Mouse (Mus musculus): ENCODE data around the gene 4930415O20Rik. TPM values are rescaled to one million over a fixed set of nuclear protein-coding genes. Genes with fewer than 3 reads are reported as not detected.
A peak's percentile ranks its signal among the peaks of the same experiment; 100 is the strongest.

Gene 4930415O20Rik
- total and polyA plus RNA-seq, 2 experiments from 2014 or later: not detected

GRCm38 (mm10) chr15:98543341-98543740 is 27.5 kb upstream of the 4930415O20Rik start:
- Histone ChIP-seq H3K27ac (no peak overlapping the region), H3K9me3 (ENCODE audit: low read length) (no peaks in the 10 kb centered on the region), H3K4me3 (ENCODE audit: low read length) (no peak overlapping the region), H3K4me1 (ENCODE audit: insufficient read depth, low read length) (no peaks in the 10 kb centered on the region), H3K4me2 (ENCODE audit: low read depth, low read length) (no peak overlapping the region), H3K9ac (replicated peaks; ENCODE audit: low read length) (no peak overlapping the region), H3K36me3 (ENCODE audit: insufficient read depth, low read length) (peaks cover 49% of the 10 kb centered on the region), H3K27me3 (ENCODE audit: insufficient read depth, low read length) (no peaks in the 10 kb centered on the region)
- ATAC-seq: no peak
- 87% methylated on average over 4 of the region's 4 CpGs for WGBS
- TF ChIP-seq CTCF (IDR thresholded peaks at IDR 0.05; ENCODE audit: low read depth): no peak
- no peak for DNase-seq (ENCODE audit: low spot score)

GRCm38 (mm10) chr15:98545151-98545550 is 25.7 kb upstream of the 4930415O20Rik start:
- Histone ChIP-seq H3K9me3 (ENCODE audit: low read length) (no peaks in the 10 kb centered on the region), H3K4me2 (ENCODE audit: low read depth, low read length) (no peak overlapping the region), H3K4me1 (ENCODE audit: insufficient read depth, low read length) (no peaks in the 10 kb centered on the region), H3K36me3 (ENCODE audit: insufficient read depth, low read length) (peaks cover 47% of the 10 kb centered on the region), H3K27me3 (ENCODE audit: insufficient read depth, low read length) (no peaks in the 10 kb centered on the region), H3K4me3 (ENCODE audit: low read length) (no peak overlapping the region), H3K9ac (replicated peaks; ENCODE audit: low read length) (no peak overlapping the region), H3K27ac (no peak overlapping the region)
- ATAC-seq: no peak
- no peak for DNase-seq (ENCODE audit: low spot score)
- 95% methylated on average over 3 of the region's 3 CpGs for WGBS
- TF ChIP-seq CTCF (IDR thresholded peaks at IDR 0.05; ENCODE audit: low read depth): no peak

DNA sequence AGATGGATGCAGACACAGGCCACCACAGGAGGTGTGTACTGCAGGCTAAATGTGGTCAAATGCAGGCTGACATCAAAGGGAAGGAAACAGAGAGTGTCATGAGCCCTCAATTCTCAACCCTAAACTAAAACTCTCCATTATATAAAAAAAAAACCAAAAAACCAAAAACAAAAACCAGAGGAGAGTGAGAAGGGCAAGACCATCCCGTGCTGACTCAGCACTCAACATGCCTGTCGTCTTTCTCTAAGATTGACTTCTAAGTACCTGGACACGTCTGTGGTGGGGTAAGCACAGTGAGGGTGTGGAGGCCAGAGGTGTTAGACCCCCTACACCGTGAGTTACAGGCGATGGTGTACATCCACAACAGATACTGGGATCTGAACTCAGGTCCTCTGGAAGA is 24.0 kb upstream of the 4930415O20Rik start:
- Histone ChIP-seq H3K4me1 (ENCODE audit: insufficient read depth, low read length) (no peaks in the 10 kb centered on the region), H3K27ac (no peak overlapping the region), H3K4me3 (ENCODE audit: low read length) (no peak overlapping the region), H3K9ac (replicated peaks; ENCODE audit: low read length) (no peak overlapping the region), H3K27me3 (ENCODE audit: insufficient read depth, low read length) (no peaks in the 10 kb centered on the region), H3K9me3 (ENCODE audit: low read length) (no peaks in the 10 kb centered on the region), H3K4me2 (ENCODE audit: low read depth, low read length) (no peak overlapping the region), H3K36me3 (ENCODE audit: insufficient read depth, low read length) (peaks cover 55% of the 10 kb centered on the region)
- ATAC-seq (no peak), DNase-seq (ENCODE audit: low spot score) (no peak)
- WGBS: 91% methylated on average over 5 of the region's 5 CpGs
- no peak for TF ChIP-seq CTCF (IDR thresholded peaks at IDR 0.05; ENCODE audit: low read depth)

- WGBS: 89% methylated on average over 2 of the region's 2 CpGs
- peaks cover 24% of the 10 kb centered on the region for H3K36me3 ChIP-seq (ENCODE audit: insufficient read depth, low read length)
- DNase-seq (ENCODE audit: low spot score): no peak
- H3K9me3 ChIP-seq (ENCODE audit: low read length): no peaks in the 10 kb centered on the region
- no peak overlapping the region for H3K27ac ChIP-seq
- ATAC-seq: no peak
- no peak overlapping the region for H3K4me3 ChIP-seq (ENCODE audit: low read length)
- no peak for TF ChIP-seq CTCF (IDR thresholded peaks at IDR 0.05; ENCODE audit: low read depth)
- no peaks in the 10 kb centered on the region for H3K4me1 ChIP-seq (ENCODE audit: insufficient read depth, low read length)
- H3K9ac ChIP-seq (replicated peaks; ENCODE audit: low read length): no peak overlapping the region
- H3K4me2 ChIP-seq (ENCODE audit: low read depth, low read length): no peak overlapping the region
- no peaks in the 10 kb centered on the region for H3K27me3 ChIP-seq (ENCODE audit: insufficient read depth, low read length)
Observed at GRCm38 (mm10) chr15:98552758-98553157, 18.0 kb upstream of the 4930415O20Rik start.

- WGBS: 83% methylated on average over 4 of the region's 4 CpGs
- Histone ChIP-seq H3K4me1 (ENCODE audit: insufficient read depth, low read length) (no peaks in the 10 kb centered on the region), H3K27me3 (ENCODE audit: insufficient read depth, low read length) (no peaks in the 10 kb centered on the region), H3K4me2 (ENCODE audit: low read depth, low read length) (no peak overlapping the region), H3K9me3 (ENCODE audit: low read length) (no peaks in the 10 kb centered on the region), H3K9ac (replicated peaks; ENCODE audit: low read length) (no peak overlapping the region), H3K27ac (no peak overlapping the region), H3K36me3 (ENCODE audit: insufficient read depth, low read length) (peaks cover 21% of the 10 kb centered on the region), H3K4me3 (ENCODE audit: low read length) (no peak overlapping the region)
- DNase-seq (ENCODE audit: low spot score) (no peak), ATAC-seq (no peak)
- no peak for TF ChIP-seq CTCF (IDR thresholded peaks at IDR 0.05; ENCODE audit: low read depth)
Observed at GRCm38 (mm10) chr15:98555881-98556280, 14.9 kb upstream of the 4930415O20Rik start.

DNA sequence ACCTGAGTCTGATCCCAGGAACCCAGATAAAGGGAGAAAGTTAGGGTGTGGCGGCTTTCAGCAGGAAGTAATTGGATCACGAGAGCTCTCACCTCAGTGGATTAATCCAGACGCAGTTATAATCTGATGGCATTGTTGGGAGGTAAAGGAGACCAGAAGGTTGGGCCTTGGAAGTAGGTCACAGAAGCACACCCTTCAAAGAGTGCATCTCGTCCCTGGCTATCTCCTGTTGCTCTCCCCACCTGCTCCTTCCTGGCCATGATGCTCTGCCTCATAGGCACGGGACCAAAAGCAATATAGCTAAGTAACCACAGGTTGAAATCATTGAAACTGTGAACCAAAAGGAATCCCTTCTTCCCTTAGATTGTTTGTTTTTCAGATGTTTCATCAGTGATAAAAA is 13.6 kb upstream of the 4930415O20Rik start:
- TF ChIP-seq CTCF (IDR thresholded peaks at IDR 0.05; ENCODE audit: low read depth): no peak
- ATAC-seq: no peak
- H3K4me3 ChIP-seq (ENCODE audit: low read length): no peak overlapping the region
- H3K9me3 ChIP-seq (ENCODE audit: low read length): no peaks in the 10 kb centered on the region
- no peak overlapping the region for H3K27ac ChIP-seq
- H3K4me2 ChIP-seq (ENCODE audit: low read depth, low read length): no peak overlapping the region
- peaks cover 13% of the 10 kb centered on the region; the same call in 1 of the 2 replicates for H3K36me3 ChIP-seq (ENCODE audit: insufficient read depth, low read length)
- H3K4me1 ChIP-seq (ENCODE audit: insufficient read depth, low read length): no peaks in the 10 kb centered on the region
- H3K27me3 ChIP-seq (ENCODE audit: insufficient read depth, low read length): no peaks in the 10 kb centered on the region
- 93% methylated on average over 5 of the region's 5 CpGs for WGBS
- H3K9ac ChIP-seq (replicated peaks; ENCODE audit: low read length): no peak overlapping the region
- DNase-seq (ENCODE audit: low spot score): no peak

DNA sequence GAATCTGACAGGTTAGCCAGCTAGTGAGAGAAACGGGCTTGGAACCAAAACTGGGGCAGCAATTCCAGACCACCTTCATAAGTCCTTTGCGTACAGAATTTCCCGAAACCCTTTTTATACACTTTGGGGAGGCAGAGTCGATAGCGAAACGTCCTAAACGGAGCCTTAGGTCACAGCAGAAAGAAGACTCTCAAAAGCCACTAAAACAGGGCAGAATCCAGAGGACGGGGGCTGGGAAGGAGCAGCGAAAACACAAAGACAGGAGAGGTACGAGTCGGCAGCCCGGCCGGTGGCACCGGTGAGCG is 3.9 kb upstream of the 4930415O20Rik start:
- under 1% methylated on average over 15 of the region's 15 CpGs for WGBS
- no peak for TF ChIP-seq CTCF (IDR thresholded peaks at IDR 0.05; ENCODE audit: low read depth)
- DNase-seq (ENCODE audit: low spot score) (no peak), ATAC-seq (no peak)
- Histone ChIP-seq H3K36me3 (ENCODE audit: insufficient read depth, low read length) (no peaks in the 10 kb centered on the region), H3K9me3 (ENCODE audit: low read length) (no peaks in the 10 kb centered on the region), H3K4me1 (ENCODE audit: insufficient read depth, low read length) (peaks cover 9% of the 10 kb centered on the region), H3K9ac (replicated peaks; ENCODE audit: low read length) (peak overlapping the region; percentile 85), H3K4me3 (ENCODE audit: low read length) (peak overlapping the region; percentile 84), H3K27ac (peak overlapping the region; percentile 96), H3K27me3 (ENCODE audit: insufficient read depth, low read length) (no peaks in the 10 kb centered on the region), H3K4me2 (ENCODE audit: low read depth, low read length) (peak overlapping the region; percentile 86)

Measured in hindbrain, postnatal 0 days (tissue).